Mouse (Mus musculus): ENCODE results near the gene Nbl1. TPM values are rescaled to one million over a fixed set of nuclear protein-coding genes. Genes with fewer than 3 reads are reported as not detected.
A peak's percentile ranks its signal among the peaks of the same experiment; 100 is the strongest.

The Nbl1 gene
- total RNA-seq, 2 experiments from 2014 or later = 80.3 to 92.2 TPM

DNA sequence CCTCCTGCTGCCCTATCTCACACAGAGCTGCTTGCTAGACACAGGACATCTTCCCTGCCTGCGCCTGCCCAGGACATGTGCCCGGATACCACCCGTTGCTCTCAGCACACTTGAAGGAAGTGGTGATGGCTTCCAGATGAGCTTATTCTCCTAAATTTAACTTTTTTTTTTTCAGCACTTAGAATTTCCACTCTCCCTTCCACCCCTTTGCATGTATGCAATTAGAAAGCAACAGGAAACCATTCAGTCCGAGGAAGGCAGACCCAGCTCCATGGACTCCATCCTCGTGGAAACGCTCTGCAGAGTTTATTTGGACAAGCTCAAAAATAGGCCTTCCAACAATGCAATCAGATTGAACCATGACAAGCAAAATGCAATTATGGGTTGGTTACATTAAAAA lies 8.8 kb upstream of the Nbl1 start:
- no peak for DNase-seq (ENCODE audit: low spot score in 2 of 2)

DNA sequence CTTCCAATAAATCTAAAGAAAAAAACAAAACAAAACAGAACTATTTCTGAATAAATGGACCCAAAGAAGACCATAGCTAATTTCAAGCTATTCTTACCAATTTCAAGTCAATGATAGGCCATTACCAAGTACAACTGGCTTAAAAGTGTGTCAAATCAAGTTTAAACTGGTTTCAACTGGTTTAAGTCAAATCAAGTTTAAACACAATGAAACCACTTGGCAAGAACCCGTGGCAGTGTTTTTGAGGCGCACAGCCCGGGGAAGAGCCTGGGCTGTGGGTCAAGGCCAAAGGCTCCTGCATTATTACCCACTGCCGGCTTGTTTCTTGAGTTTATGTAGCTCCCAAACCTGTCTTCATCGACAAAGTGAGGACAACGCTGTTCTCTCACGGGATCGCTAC lies 7.5 kb upstream of the Nbl1 start:
- no peak for DNase-seq (ENCODE audit: low spot score in 2 of 2)

DNA sequence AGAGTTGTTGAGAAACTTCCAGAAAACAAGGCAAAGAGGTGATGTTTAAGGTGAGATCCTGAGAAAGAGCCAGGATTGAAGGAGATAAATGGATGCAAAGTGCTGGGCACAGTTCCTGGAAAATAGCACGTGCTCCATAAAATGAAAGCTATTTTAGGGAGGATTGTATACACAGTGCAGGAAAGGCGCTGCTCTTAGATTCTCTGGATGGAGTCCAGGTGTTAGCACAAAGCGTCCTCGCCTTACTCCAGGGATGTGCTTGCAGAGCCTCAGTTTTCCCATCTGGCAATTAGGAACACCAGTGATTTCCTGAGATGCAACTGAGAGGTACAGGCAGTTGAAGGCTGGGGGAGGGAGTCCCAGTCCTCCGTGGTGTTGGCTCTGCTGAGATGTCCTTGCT lies 3.4 kb upstream of the Nbl1 start:
- DNase-seq (ENCODE audit: low spot score in 2 of 2) = no peak

DNA sequence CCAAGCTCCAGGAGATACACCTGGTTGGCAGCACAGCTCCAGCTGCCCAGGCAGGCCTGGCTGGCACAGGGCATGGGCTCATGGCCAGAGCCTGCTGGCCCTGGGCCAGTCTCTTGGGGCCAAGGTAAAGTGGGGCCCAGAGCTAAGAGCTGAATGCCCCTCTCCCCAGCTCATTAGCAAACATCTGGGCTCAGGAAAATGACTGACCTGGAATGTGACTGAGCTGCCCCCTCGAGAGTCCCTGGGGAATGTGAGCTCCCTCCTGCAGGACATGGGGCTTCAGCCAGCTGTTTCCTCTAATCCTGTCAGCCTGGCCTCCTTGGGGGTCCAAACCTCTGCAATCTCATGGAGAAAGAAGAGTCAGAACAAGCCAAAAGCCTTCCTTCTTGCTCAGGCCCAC lies 2.6 kb upstream of the Nbl1 start:
- no peak for DNase-seq (ENCODE audit: low spot score in 2 of 2)

DNA sequence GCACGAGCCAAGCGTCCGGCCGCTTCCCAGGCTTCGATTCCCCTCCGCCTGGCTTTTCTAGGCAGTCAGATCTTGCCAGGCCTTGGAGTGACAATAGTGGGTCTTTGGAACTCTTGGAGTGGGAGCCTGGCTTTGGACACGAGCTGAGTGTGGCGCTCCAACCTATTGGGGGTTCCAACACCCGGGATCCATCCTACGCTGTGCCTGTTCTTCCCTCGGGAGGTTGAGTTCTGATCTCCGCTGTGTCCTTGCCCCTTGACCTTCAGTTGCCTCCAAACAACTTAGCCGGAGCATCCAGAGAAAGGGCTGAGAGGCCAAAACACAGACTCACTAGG lies 370 bp upstream of the Nbl1 start:
- no peak for DNase-seq (ENCODE audit: low spot score in 2 of 2)

DNA sequence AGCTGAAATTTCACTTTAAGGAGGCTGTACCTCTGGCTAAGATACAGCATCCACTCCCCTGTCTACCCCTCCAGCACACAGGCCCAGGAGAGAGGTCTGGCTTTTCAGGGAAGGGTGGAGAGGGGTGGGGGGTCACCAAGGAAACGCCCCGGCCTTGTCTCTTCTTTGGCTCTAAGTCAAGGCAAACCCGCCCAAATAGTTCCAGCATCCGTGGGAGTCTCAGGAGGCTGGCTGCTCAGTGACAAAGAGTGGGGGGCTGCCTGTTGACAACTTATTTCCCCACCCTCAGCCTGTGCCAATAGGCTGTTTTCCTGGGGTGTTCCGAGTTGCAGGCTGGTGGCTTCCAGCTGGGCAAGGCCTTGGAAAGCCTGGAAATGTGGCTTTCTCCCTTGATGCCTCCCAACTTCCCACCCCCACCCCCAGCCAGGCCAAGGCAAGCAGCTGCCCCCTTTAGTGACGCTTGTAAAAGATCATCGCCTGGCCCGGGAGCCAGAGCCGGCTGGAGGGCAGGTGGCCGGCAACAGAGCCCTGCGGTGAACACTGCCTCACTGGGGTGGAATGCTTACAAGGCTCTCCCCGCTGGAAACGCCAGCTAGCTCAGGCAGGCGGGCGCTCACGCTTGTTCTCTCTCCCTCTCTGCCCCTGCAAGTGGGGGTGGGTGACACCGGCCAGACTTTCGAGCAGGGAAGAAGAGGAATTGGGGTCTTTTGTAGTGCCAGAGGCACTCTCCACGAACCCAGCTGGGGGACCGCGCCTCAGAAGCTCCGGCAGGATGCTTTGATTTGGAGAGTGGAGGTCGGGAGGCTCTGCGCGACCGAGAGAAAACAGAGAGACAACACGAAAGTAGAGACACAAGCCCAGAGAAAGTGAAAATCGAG lies 1.1 kb downstream of the Nbl1 start:
- no peak for DNase-seq (ENCODE audit: low spot score in 2 of 2)

DNA sequence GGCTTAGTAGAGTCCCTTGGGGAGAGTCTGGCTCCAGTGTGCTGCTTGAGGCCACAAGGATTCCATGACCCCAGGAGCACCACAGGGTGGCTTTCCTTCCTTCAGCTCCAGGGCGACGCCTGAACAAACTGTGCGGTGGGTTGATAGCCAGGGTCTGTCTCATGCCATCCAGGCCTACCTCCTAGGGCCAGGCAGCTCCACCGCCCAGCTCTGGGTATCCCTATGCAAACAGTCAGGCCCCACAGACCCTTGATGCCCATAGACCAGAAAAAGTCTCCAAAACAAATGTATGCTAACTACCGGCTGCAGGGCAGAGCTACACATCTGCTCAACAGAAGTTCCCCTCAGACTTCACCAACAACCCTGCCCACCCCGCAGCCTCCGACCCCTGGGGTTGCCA lies 1.7 kb downstream of the Nbl1 start:
- no peak for DNase-seq (ENCODE audit: low spot score in 2 of 2)

DNA sequence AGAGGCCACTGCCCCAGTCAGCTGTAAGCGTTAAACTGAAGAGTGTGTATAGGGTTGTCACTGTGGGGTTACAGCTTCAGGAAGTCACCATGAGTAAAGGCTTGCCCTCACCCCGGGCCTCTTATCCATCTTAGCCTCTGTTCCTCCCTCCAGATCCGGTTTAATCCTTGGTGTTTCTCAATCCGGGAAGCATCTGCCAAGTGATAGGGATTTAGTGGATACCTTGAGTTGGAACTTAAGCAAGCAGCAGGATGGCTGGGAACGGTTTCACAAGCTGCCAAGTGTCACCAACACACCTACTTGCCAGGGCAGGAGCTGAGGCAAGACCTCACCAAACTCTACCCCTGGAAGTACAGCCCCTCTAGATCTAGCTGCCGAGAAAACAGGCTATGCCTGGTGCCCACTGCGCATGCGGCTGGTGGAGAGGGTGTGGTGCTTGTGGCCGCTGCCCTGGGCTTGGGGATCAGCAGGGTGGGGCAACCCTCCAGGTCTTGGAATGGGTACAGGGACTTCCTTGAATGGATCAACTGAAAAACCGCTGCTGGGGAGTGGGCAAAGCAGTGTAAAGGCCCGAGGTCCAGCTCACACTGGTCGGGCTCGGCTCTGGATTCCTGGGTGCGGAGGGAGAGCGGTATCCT lies 2.4 kb downstream of the Nbl1 start:
- no peak for DNase-seq (ENCODE audit: low spot score in 2 of 2)

DNA sequence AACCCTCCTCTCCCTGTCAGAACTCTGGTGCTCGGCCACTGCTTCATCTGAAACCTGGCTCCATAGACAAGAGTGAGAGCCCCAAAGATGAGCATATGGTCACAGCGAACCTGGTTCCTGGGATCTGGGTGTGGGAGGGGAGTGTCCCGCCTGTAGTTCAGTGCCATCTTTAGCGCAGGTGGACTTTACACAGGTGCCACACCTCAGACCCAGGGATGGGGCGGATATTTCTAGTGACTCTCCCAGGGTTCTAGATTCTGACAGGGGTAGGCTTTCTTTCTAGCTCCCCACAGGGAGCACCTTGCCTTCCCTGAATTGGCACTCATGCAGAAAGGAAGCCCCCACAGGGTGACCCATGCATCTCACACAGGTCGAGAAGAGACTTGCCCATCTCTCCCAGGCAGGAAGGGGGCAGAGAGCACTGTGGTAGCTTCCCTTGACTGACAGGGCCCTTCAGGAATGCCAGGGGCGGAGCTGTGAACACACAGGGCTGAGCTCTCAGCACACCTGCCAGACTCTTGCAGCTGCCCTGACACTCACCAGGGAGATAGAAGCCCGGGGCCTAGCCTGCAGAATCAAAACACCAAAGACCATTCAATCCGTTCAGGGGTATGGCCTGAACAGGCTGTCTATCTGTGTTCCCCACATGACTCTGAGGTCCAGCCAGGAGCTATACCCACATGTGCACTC lies 3.7 kb downstream of the Nbl1 start:
- DNase-seq (ENCODE audit: low spot score in 2 of 2) = no peak

DNA sequence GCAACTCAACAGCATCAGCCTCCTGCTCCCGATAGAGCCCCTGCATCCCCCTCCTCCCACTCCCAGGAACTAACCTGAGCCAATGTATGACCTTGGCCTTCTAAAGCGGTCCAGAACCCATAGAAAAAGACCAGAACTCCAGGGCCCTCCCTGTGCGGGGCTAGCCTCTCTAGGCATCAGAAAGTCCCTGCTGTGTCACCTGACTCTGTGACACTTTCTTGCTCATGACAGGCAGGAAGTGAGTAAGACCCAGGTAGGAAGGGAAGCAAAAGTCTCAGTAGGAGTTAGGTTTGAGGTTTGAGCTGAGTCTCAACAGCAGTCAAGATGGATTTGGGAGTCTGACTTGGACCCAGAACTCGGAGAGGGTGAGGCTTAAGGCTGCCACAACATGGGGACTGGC lies 5.8 kb downstream of the Nbl1 start:
- DNase-seq (ENCODE audit: low spot score in 2 of 2) = no peak

DNA sequence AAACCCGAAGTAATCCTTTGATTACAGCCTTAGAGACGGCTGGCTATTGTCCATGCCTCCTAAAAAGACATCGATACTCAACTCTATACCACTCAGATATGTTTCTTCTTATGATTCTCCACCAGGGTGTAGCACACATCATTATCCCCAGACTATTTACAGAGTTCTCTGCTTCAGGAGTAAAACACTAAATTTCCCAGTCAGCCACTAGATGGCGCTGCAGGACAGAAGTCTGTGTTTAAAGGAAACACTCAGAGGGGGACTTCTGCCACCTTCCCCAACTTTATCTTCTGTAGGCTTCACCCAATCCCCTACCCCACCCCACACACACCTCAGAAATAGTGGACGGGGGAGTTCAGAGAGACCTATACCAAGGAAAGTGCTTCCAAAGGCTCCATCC lies 6.8 kb downstream of the Nbl1 start:
- peak; percentile 70 to 92 for DNase-seq (ENCODE audit: low spot score in 2 of 2)

DNA sequence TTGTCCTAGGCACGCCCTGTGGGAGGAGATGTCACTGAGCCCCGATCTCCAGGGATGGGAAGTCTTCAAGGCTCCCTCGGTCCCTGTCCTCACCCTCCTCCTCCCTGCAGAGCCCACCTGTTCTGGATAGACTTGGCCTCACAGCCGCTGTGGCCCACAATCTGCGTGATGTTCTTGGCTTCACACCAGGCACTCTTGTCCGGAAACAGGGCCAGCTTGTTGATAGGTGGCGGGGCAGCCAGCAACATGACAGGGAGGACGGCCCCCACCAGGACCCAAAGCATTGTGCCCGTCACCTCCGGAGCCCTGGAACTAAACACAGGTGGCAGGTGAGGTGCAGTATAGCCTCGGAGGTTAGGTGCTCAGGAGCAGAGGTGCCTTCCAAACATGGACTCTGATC lies 7.5 kb downstream of the Nbl1 start:
- DNase-seq (ENCODE audit: low spot score in 2 of 2) = no peak

DNA sequence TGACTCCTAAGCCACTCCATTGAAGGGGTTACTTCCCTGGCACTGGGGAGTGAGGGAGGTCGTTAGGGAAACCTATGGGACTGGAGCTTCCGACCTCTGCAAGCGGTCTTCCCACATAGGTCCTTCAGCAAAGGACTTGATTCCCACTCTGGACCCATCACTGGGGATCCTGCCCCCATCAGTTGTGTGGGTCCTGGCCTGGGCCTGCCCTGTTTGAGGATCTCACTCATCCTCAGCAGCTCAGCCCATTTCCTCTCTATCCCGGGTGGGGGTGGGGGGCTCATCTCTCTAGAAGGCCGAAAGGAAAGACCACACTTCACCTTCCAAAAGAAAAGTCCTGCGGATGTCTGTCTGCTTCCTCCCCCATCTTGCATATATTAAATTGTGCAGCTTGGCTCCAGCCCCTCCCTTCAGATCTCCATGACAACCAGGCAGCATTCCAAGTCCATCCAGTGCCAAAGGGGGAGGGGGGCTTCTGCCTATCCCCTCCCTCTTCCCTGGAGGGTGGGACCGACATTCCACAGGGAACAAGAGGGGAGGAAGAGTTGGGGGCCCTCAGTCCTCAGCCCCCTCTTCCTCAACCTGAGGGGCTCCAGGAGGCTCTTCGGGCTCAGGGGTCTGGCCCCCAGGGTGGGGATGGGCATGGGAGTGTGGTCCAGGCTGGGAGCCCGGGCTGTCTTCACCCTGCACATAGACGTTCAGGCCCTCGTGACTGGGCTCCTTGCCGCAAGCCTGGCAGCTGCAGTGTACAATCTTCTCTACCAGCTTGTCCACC lies 9.8 kb downstream of the Nbl1 start:
- no peak for DNase-seq (ENCODE audit: low spot score in 2 of 2)

DNA sequence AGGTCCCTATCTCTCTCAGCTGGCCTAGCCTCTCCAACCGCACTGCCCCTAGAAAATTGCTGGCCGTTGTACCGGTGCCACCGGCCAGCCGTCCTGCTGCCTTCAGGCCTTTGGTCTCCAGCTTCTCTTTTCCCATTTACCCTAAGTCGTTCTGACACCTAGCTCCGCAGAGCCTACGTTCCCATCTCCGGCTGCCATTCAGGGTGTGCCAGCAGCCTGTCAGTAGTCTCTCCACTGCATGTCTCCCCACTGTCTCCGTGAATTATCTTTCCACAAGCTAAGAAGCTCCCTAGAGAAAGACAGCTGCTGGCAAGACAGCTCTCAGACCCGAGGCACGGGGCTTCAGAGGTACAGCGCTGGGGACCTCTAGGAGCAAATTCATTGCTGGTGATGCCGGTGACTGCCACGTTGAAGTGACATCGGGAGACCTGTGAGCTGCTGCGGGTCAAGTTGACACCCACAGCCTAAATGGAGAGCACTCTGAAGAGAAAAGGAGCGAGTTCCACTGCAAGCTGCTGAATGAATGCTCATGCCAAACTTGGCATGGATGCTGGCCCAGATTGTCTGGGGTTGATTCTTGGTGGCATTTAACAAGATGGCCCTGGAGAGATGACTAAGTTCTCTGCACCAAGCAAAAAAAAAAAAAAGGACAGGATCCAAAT lies 11.4 kb downstream of the Nbl1 start:
- DNase-seq (ENCODE audit: low spot score in 2 of 2) = peak; percentile 61 to 73

DNA sequence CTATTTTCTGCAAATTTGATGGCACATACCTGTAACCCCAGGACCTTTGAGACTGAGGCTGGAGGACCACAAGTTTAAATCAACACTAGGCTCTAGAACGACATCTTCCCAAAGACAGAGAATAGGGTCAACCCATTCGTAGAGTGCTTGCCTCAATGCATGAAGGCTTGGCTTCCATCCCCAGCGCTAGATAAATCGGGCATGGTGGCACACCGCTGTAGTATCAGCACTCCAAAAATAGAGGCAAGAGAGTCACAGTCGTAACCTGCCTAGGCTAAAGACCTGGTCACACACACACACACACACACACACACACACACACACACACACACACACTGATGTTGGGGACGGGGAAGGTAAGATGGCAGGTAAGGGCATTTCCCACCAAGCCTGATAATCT lies 12.5 kb downstream of the Nbl1 start:
- no peak for DNase-seq (ENCODE audit: low spot score in 2 of 2)

DNA sequence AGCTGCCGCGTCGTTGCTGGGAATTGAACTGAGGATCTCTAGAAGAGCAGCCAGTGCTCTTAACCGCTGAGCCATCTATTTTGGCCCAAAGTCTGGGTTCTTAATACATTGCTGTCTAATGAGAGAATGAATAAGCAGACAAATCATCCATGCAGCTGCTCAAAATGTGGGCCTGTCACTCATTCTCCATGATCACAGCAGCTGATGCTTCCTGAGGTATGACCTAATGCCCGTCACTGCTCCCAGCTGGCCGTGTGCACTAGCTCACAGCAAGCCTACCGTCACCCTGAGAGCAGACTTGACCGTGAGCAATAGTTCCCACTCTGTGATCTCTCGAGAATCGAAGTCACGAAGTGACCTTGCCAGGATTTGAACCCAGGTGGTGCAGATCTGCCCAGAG lies 13.4 kb downstream of the Nbl1 start:
- DNase-seq (ENCODE audit: low spot score in 2 of 2) = no peak

DNA sequence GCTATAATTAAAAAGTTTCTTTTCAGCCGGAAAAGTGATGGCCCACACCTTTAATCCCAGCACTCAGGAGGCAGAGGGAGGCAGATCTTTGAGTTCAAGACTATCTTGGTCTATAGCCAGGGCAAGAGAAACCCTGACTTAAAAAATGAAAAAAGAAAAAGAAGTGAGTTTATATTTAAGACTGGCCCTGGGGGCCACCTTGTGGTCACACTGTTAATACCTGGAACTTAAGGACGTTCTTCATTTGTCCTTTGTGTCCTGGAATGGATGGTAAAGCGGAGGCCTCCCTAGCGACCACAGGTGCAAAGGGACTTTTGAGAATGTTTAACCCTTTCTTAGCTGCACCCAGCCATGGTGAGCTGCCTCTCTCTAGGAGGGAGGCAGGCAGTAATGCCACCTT lies 14.1 kb downstream of the Nbl1 start:
- DNase-seq (ENCODE audit: low spot score in 2 of 2) = no peak

DNA sequence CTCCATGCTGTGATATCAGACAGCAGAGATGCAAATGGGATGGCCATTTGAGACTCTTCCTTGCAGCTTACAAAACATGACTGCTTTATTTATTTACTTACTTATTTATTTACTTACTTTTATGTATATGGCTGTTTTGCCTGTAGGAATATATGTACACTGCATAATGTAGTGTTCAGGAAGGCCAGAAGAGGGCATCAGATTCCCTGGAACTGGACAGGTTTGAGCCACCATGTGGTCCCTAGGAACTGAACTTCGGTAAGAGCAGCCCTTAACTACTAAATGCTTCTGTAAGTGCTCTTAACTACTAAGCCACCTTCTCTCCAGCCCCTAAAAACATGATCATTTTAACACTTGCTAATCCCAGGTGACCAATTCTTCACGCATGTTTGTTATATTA lies 14.5 kb downstream of the Nbl1 start:
- DNase-seq (ENCODE audit: low spot score in 2 of 2) = no peak

DNA sequence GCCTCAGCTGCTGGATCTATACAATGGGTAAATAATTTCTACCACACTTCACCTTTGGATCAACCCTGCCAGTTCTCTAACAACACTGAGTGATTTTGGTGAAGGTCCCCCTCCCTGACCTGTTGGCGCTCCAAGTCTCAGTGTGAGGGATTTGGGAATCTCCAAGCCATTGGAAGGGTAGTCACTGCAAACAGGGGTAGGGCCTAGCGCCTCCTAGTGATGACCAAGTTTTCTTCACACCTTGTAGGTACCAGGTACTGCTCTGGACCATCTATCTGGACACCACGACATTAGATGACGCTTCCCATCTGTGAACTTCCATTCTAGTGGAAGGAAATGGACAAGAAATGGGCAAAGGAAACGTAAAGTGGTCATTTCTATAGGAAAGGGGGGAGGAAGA lies 16.9 kb downstream of the Nbl1 start:
- no peak for DNase-seq (ENCODE audit: low spot score in 2 of 2)

DNA sequence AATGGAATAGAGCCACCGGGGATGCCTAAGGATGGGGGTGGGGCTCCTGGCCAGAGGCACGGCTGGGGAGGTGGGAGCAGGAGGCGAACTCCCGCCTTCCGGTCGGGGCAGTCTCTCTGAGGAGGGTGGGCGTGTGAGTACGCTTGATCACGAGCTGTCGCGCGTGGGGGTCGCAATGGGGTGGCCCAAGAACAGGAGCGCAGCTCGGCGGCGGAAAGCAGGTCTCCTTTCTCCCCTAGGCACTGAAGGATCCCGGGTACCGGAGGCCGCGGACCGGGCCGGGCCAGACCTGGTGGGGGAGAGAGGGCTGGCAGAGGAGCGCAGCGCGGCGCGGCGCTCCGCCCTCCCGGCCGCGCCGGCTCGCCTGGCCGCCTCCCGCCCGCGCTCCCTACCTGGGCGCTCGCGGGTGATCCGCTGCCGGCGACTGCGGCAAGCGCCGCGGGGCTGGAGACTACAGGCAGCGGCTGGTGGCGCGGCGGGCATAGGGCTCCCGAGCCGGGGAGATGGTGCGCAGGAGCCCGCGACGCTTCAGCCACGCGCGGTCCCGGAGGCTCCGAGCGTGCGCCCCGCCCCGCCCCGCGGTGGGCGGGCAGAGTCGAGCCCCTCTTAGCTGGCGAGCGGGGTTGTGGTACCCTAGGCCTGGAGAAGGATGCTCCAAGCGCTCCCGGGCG lies 17.6 kb downstream of the Nbl1 start, which contains the start of gene Htr6:
Htr6 (minus strand) TSS at position 530 of the 671 bp plus-strand sequence.
- DNase-seq (ENCODE audit: low spot score in 2 of 2) = no peak

DNA sequence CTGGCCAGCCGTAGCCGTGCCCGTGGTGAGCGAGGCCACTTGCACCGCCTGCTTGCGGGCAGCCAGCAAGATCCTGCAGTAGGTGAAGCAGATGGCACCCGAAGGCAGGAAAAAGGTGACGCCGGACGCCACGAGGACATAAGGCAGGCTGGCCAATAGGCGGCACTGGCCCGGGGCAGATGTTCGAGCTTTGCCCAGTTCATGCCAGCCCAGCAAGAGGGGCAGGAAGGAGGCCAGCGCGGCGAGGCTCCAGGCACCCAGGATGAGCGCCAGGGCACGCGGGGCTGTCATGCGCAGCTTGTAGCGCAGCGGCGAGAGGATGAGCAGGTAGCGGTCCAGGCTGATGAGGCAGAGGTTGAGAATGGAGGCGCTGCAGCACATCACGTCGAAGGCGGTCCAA lies 18.7 kb downstream of the Nbl1 start:
- no peak for DNase-seq (ENCODE audit: low spot score in 2 of 2)
